Comparison of ENCODE assay signal across 21 mouse cellular contexts in genomic region chr17:17516384-17517016, GRCm38 (mm10).
A peak's percentile ranks its signal among the peaks of the same experiment; 100 is the strongest.
DNase-seq lines count a peak whose midpoint lies in the region; ATAC-seq and TF ChIP-seq lines count a peak whose summit lies in the region.
"Had no signal": no experiment of that assay in that cellular context is flagged by ENCODE, and none has a peak within 500 bp of the region (broad histone marks: within the 10 kb centered on the region; RNA-seq: fewer than 3 reads in every experiment).

No protein-coding gene starts in this region.

- WGBS in embryonic facial prominence, embryonic 10.5 days = 72% methylated on average over 4 of the region's 4 CpGs
- 72% methylated on average over 4 of the region's 4 CpGs for WGBS in heart, embryonic 11.5 days (ENCODE audit: insufficient replicate concordance)

- peaks cover 11 to 23% of the 10 kb centered on the region in 2 experiments for H3K4me1 ChIP-seq in CH12.LX (ENCODE audit: control insufficient read depth in 1 of 2, insufficient read depth in 2 of 2)
- no peaks in the 10 kb centered on the region for H3K4me1 ChIP-seq in embryonic facial prominence, embryonic 10.5 days
- H3K4me1 ChIP-seq in heart, embryonic 11.5 days (ENCODE audit: control insufficient read depth, insufficient read depth, low read length) = no peaks in the 10 kb centered on the region
- H3K4me1 ChIP-seq: embryonic facial prominence, embryonic 12.5 days; midbrain, embryonic 10.5 days; neural tube, embryonic 12.5 days; stomach, embryonic 15.5 days had no signal

- H3K36me3 ChIP-seq in CH12.LX (replicated peaks in 1 of 2; ENCODE audit: control insufficient read depth in 1 of 2, insufficient read depth in 1 of 2, low read length in 1 of 2) = peaks cover 0 to 17% of the 10 kb centered on the region in 2 experiments
- H3K36me3 ChIP-seq in embryonic facial prominence, embryonic 10.5 days (replicated peaks) = no peaks in the 10 kb centered on the region
- no peaks in the 10 kb centered on the region for H3K36me3 ChIP-seq in heart, embryonic 11.5 days (ENCODE audit: control insufficient read depth, insufficient read depth, low read length)
- H3K36me3 ChIP-seq: embryonic facial prominence, embryonic 12.5 days; midbrain, embryonic 10.5 days; neural tube, embryonic 12.5 days; stomach, embryonic 15.5 days had no signal

- no peak overlapping the region for H3K4me3 ChIP-seq in CH12.LX (replicated peaks in 1 of 3; ENCODE audit: low read depth in 2 of 3, low read length in 2 of 3, poor library complexity in 1 of 3)
- H3K4me3 ChIP-seq in embryonic facial prominence, embryonic 10.5 days = no peak overlapping the region
- no peak overlapping the region for H3K4me3 ChIP-seq in heart, embryonic 11.5 days (ENCODE audit: low read depth, low read length)
- no peak overlapping the region for H3K4me3 ChIP-seq in layer of hippocampus, adult 2 months
- H3K4me3 ChIP-seq: embryonic facial prominence, embryonic 12.5 days; midbrain, embryonic 10.5 days; neural tube, embryonic 12.5 days; stomach, embryonic 15.5 days had no signal

- ATAC-seq in monocyte, adult 5-6 weeks (replicated peaks; ENCODE audit: insufficient number of reproducible peaks, low FRiP score, low TSS enrichment, poor library complexity, severe bottlenecking) = 0 out of 2 replicates have a peak, but pooled peaks have one; percentile 40
- ATAC-seq in heart, embryonic 11.5 days (replicated peaks; ENCODE audit: insufficient number of reproducible peaks, low FRiP score, low TSS enrichment) = no peak
- ATAC-seq: activated CD4-positive, CD25-positive, alpha-beta regulatory T cell, adult 4 months had no signal

- no peaks in the 10 kb centered on the region for H3K9me3 ChIP-seq in CH12.LX (replicated peaks; ENCODE audit: low read length)
- H3K9me3 ChIP-seq in embryonic facial prominence, embryonic 10.5 days = no peaks in the 10 kb centered on the region
- no peaks in the 10 kb centered on the region for H3K9me3 ChIP-seq in heart, embryonic 11.5 days (replicated peaks; ENCODE audit: control insufficient read depth, low read length)
- H3K9me3 ChIP-seq: embryonic facial prominence, embryonic 12.5 days; midbrain, embryonic 10.5 days; neural tube, embryonic 12.5 days; stomach, embryonic 15.5 days had no signal

- no peaks in the 10 kb centered on the region for H3K27me3 ChIP-seq in CH12.LX (replicated peaks)
- H3K27me3 ChIP-seq in embryonic facial prominence, embryonic 10.5 days (replicated peaks; ENCODE audit: low read depth, poor library complexity, severe bottlenecking) = no peaks in the 10 kb centered on the region
- H3K27me3 ChIP-seq in heart, embryonic 11.5 days (ENCODE audit: control insufficient read depth, insufficient read depth, low read length) = no peaks in the 10 kb centered on the region
- H3K27me3 ChIP-seq: embryonic facial prominence, embryonic 12.5 days; neural tube, embryonic 12.5 days; stomach, embryonic 15.5 days had no signal

- no peak for TF ChIP-seq RAD21 in CH12.LX (IDR thresholded peaks at IDR 0.05; ENCODE audit: low read depth, low read length)

- TF ChIP-seq EP300 in CH12.LX (IDR thresholded peaks at IDR 0.05; ENCODE audit: low read length) = peak; percentile 76

- in situ Hi-C loops in CH12.LX (cut with MboI; ENCODE audit: low pct_ligation_motif_present, low pct_unique_long_range_greater_than_20kb, low sequenced_read_pairs) = no loop called here

- peak overlapping the region; percentile 42 for H3K27ac ChIP-seq in CH12.LX (ENCODE audit: insufficient read depth, low read depth)
- H3K27ac ChIP-seq in embryonic facial prominence, embryonic 10.5 days (replicated peaks) = 0 out of 2 replicates have a peak overlapping the region, but pooled peaks have one; percentile 36
- H3K27ac ChIP-seq in heart, embryonic 11.5 days (ENCODE audit: low read depth, low read length) = no peak overlapping the region
- H3K27ac ChIP-seq in layer of hippocampus, adult 2 months = no peak overlapping the region
- H3K27ac ChIP-seq: embryonic facial prominence, embryonic 12.5 days; hindbrain, embryonic 14.5 days; kidney, postnatal 0 days; midbrain, embryonic 10.5 days; neural tube, embryonic 12.5 days; stomach, embryonic 15.5 days had no signal

- peak overlapping the region; percentile 60; the same call in 1 of the 2 replicates for H3K4me2 ChIP-seq in CH12.LX (ENCODE audit: insufficient read depth, low read depth, poor library complexity, severe bottlenecking)
- H3K4me2 ChIP-seq in heart, embryonic 11.5 days = no peak overlapping the region
- H3K4me2 ChIP-seq: embryonic facial prominence, embryonic 12.5 days; hindbrain, embryonic 14.5 days; neural tube, embryonic 12.5 days; stomach, embryonic 15.5 days had no signal

- TF ChIP-seq POLR2A in CH12.LX (IDR thresholded peaks at IDR 0.05; ENCODE audit: low read depth, low read length) = no peak

- no peaks in the 10 kb centered on the region; the same call in 1 of the 2 replicates for H3K79me2 ChIP-seq in CH12.LX (replicated peaks; ENCODE audit: control insufficient read depth, extremely low read depth, insufficient read depth, poor library complexity, severe bottlenecking)

- H3K9ac ChIP-seq in CH12.LX (ENCODE audit: insufficient read depth, low read depth) = no peak overlapping the region; the same call in 1 of the 2 replicates
- H3K9ac ChIP-seq in heart, embryonic 11.5 days (ENCODE audit: low read depth, low read length) = no peak overlapping the region
- H3K9ac ChIP-seq: embryonic facial prominence, embryonic 12.5 days; hindbrain, embryonic 14.5 days; neural tube, embryonic 12.5 days; stomach, embryonic 15.5 days had no signal

- no peak for TF ChIP-seq CTCF in CH12.LX (conservative IDR thresholded peaks at IDR 0.05 in 1 of 2, IDR thresholded peaks at IDR 0.05 in 1 of 2; ENCODE audit: low read depth in 2 of 2, low read length in 2 of 2)
- no peak for TF ChIP-seq CTCF in layer of hippocampus, adult 2 months (conservative IDR thresholded peaks at IDR 0.05)

- dilution Hi-C loops in CH12.LX (cut with MboI; ENCODE audit: extremely low pct_ligation_motif_present, extremely low pct_unique_long_range_greater_than_20kb, low sequenced_read_pairs) = no loop called here

- DNase-seq in 416B (ENCODE audit: low read depth) = peak; percentile 11
- peak; percentile 69 for DNase-seq in CH12.LX (ENCODE audit: extremely low read depth)
- DNase-seq in embryonic facial prominence, embryonic 10.5 days (ENCODE audit: low spot score) = no peak
- no peak for DNase-seq in layer of hippocampus, adult 2 months (ENCODE audit: low spot score in 2 of 2)
- DNase-seq in layer of hippocampus, postnatal 10 days (ENCODE audit: low spot score in 2 of 2) = no peak
- DNase-seq: adrenal gland, postnatal 14 days; cerebellum, postnatal 14 days; heart, postnatal 4 days; retina, postnatal 1 day; right cerebral cortex, postnatal 25 days; thymus, adult 18-20 months; thymus, postnatal 4 days had no signal

TF ChIP-seq in CH12.LX, 34 proteins besides CTCF, POLR2A, EP300 and RAD21:
- 0 out of 2 replicates have a peak, but pooled peaks have one; percentile 19 for TF ChIP-seq ETS1 (conservative IDR thresholded peaks at IDR 0.05; ENCODE audit: low read depth, low read length)
- no peak for TF ChIP-seq USF2 (conservative IDR thresholded peaks at IDR 0.05; ENCODE audit: low read depth, low read length)
- no peak for TF ChIP-seq E2F4 (IDR thresholded peaks at IDR 0.05; ENCODE audit: insufficient replicate concordance, low read depth, low read length)
- TF ChIP-seq JUN (IDR thresholded peaks at IDR 0.05; ENCODE audit: insufficient read depth, low read depth, low read length) = peak; percentile 45; the same call in 1 of the 2 replicates
- TF ChIP-seq ELF1 (IDR thresholded peaks at IDR 0.05; ENCODE audit: low read depth, low read length) = no peak
- no peak for TF ChIP-seq KAT2A (IDR thresholded peaks at IDR 0.05; ENCODE audit: insufficient replicate concordance, low read length)
- TF ChIP-seq JUND (conservative IDR thresholded peaks at IDR 0.05; ENCODE audit: low read depth, low read length) = peak; percentile 75
- TF ChIP-seq IRF4 (IDR thresholded peaks at IDR 0.05; ENCODE audit: low read depth, low read length) = peak; percentile 65; the same call in 1 of the 2 replicates
- no peak for TF ChIP-seq POLR2AphosphoS2 (IDR thresholded peaks at IDR 0.05; ENCODE audit: low read depth, low read length)
- TF ChIP-seq MEF2A (IDR thresholded peaks at IDR 0.05; ENCODE audit: borderline replicate concordance, low read depth, low read length) = no peak
TF ChIP-seq in CH12.LX: peak in this region for 4.

Comparison
In these comparisons a context has a peak if more than half of its experiments do, and no peak if none do; other contexts are left out.
1. DNase-seq: peak in 416B (single experiment) and CH12.LX (single experiment); none in embryonic facial prominence, embryonic 10.5 days (single experiment), layer of hippocampus, adult 2 months (0 of 2) and layer of hippocampus, postnatal 10 days (0 of 2).
2. H3K27ac ChIP-seq: peak in CH12.LX (single experiment) and embryonic facial prominence, embryonic 10.5 days (single experiment); none in heart, embryonic 11.5 days (single experiment) and layer of hippocampus, adult 2 months (single experiment).